Mouse (Mus musculus) testis, postnatal 14 days (tissue): ENCODE data around the gene Tpst2.

Source experiments
- DNase-seq: peaks from one replicate; pipeline ENCODE4 v3.0.0; 2021; ENCODE audit warnings: low spot score

Tpst2 gene

GRCm38 (mm10) chr5:112255426-112255825 lies 21.1 kb upstream of the Tpst2 start, which contains the start of gene Crybb1:
Gene Crybb1 (plus strand): TSS chr5:112255815.
- DNase-seq, result peak; percentile 34

GRCm38 (mm10) chr5:112256457-112256856 lies 20.0 kb upstream of the Tpst2 start:
- DNase-seq, result no peak

- DNase-seq, result no peak
Observed at GRCm38 (mm10) chr5:112257896-112258295, 18.6 kb upstream of the Tpst2 start.

GRCm38 (mm10) chr5:112259862-112260650 lies 16.4 kb upstream of the Tpst2 start:
- DNase-seq, result no peak

GRCm38 (mm10) chr5:112260818-112261217 lies 15.7 kb upstream of the Tpst2 start:
- no peak for DNase-seq

- DNase-seq, result no peak
Observed at GRCm38 (mm10) chr5:112264099-112264498, 12.4 kb upstream of the Tpst2 start.

- DNase-seq, result no peak
Observed at GRCm38 (mm10) chr5:112265110-112265509, 11.4 kb upstream of the Tpst2 start.

GRCm38 (mm10) chr5:112265515-112265914 lies 11.0 kb upstream of the Tpst2 start:
- no peak for DNase-seq

GRCm38 (mm10) chr5:112266011-112266777 lies 10.3 kb upstream of the Tpst2 start:
- DNase-seq, result no peak

- DNase-seq, result no peak
Observed at GRCm38 (mm10) chr5:112270764-112271541, 5.5 kb upstream of the Tpst2 start.

GRCm38 (mm10) chr5:112272934-112273333 lies 3.6 kb upstream of the Tpst2 start:
- no peak for DNase-seq

GRCm38 (mm10) chr5:112273746-112274463 lies 2.6 kb upstream of the Tpst2 start:
- DNase-seq, result no peak

- DNase-seq, result no peak
Observed at GRCm38 (mm10) chr5:112275021-112275804, 1.3 kb upstream of the Tpst2 start.

GRCm38 (mm10) chr5:112276907-112277348 lies 437 bp downstream of the Tpst2 start:
- no peak for DNase-seq

GRCm38 (mm10) chr5:112277906-112278470 lies 1.5 kb downstream of the Tpst2 start:
- no peak for DNase-seq

GRCm38 (mm10) chr5:112279181-112280021 lies 2.9 kb downstream of the Tpst2 start:
- DNase-seq, result no peak

- DNase-seq, result no peak
Observed at GRCm38 (mm10) chr5:112280151-112280550, 3.7 kb downstream of the Tpst2 start.

- DNase-seq, result no peak
Observed at GRCm38 (mm10) chr5:112280863-112281660, 4.6 kb downstream of the Tpst2 start.

GRCm38 (mm10) chr5:112281676-112282075 lies 5.2 kb downstream of the Tpst2 start:
- no peak for DNase-seq
